Mouse (Mus musculus) liver, embryonic 14.5 days (tissue): ENCODE measurements around the gene Cfl1. TPM values are rescaled to one million over a fixed set of nuclear protein-coding genes. Genes with fewer than 3 reads are reported as not detected.

Source experiments
- ATAC-seq: fragments of 200-750 bp; cut with Nextera tagmentation; 2 replicates; pipeline ENCODE4 v1.8.0; 2017; ENCODE audit warnings: moderate number of reproducible peaks, mild to moderate bottlenecking, moderate library complexity; ENCODE audit not compliant: insufficient read depth
- DNase-seq, 3 experiments: peaks; one replicate each; pipeline ENCODE4 v3.0.0-alpha.2; 2012 to 2013; ENCODE audit warnings: low read depth in 3 of 3, low spot score in 3 of 3
- H3K27ac ChIP-seq: fragments of 300-500 bp; sonication (generic); 2 replicates; pipeline ENCODE4 v1.5.1; 2014; ENCODE audit warnings: moderate library complexity, mild to moderate bottlenecking, control low read depth, inconsistent platforms
- H3K27me3 ChIP-seq: fragments of 300-500 bp; sonication (generic); 2 replicates; pipeline ENCODE4 v1.6.1; 2014; ENCODE audit warnings: mild to moderate bottlenecking, low read length, moderate library complexity; ENCODE audit not compliant: control insufficient read depth, insufficient read depth
- H3K36me3 ChIP-seq: fragments of 300-500 bp; sonication (generic); replicated peaks from 2 replicates; pipeline ENCODE4 v1.6.1; 2014; ENCODE audit warnings: low read depth; ENCODE audit not compliant: control insufficient read depth, insufficient read depth
- H3K4me1 ChIP-seq, 2 experiments: fragments of 200-500 bp in 1 of 2; fragments of 300-500 bp in 1 of 2; sonication (generic) in 1 of 2; replicated peaks; 2 replicates each; pipeline ENCODE4 v1.6.1; 2012 to 2014; ENCODE audit warnings: antibody characterized with exemption in 1 of 2, inconsistent platforms in 1 of 2, low read length in 1 of 2; ENCODE audit not compliant: control insufficient read depth in 2 of 2, insufficient read depth in 2 of 2
- H3K4me2 ChIP-seq: fragments of 300-500 bp; sonication (generic); 2 replicates; pipeline ENCODE4 v1.6.1; 2014; ENCODE audit warnings: low read depth, mild to moderate bottlenecking, control low read depth, moderate library complexity
- H3K4me3 ChIP-seq, 2 experiments: fragments of 200-500 bp in 1 of 2; fragments of 300-500 bp in 1 of 2; sonication (generic) in 1 of 2; 2 replicates each; pipeline ENCODE4 v1.5.1; 2012 to 2014; ENCODE audit warnings: low read depth in 2 of 2, low read length in 2 of 2, mild to moderate bottlenecking in 2 of 2, control low read depth in 1 of 2, inconsistent platforms in 1 of 2, moderate library complexity in 1 of 2; ENCODE audit not compliant: insufficient read depth in 1 of 2
- H3K9ac ChIP-seq: fragments of 300-500 bp; sonication (generic); replicated peaks from 2 replicates; pipeline ENCODE4 v1.6.1; 2014; ENCODE audit warnings: mild to moderate bottlenecking, control low read depth, moderate library complexity
- H3K9me3 ChIP-seq: fragments of 300-500 bp; sonication (generic); 2 replicates; pipeline ENCODE4 v1.6.1; 2016; ENCODE audit warnings: low read length, mixed read lengths; ENCODE audit not compliant: control insufficient read depth
- CTCF ChIP-seq: IDR thresholded peaks from 2 replicates; pipeline ENCODE4 v1.5.1; 2016; ENCODE audit warnings: antibody characterized with exemption, low read depth, control low read depth
- EP300 ChIP-seq: IDR thresholded peaks from 2 replicates; pipeline ENCODE4 v1.6.1; 2016; ENCODE audit warnings: antibody characterized with exemption, low read depth
- WGBS: fragments of 180-500 bp; shearing (Covaris S2); extraction: QIAGEN DNeasy Blood & Tissue Kit; methylation state at CpG from one replicate; pipeline ENCODE4 v1.1.7; 2014; ENCODE audit not compliant: insufficient replicate concordance; 5-methylcytosine and 5-hydroxymethylcytosine counted together
- polyA plus RNA-seq, 2 experiments: library from polyadenylated mRNA; depleted of rRNA in 1 of 2; stranded (reverse) in 1 of 2; unstranded in 1 of 2; fragments of >200 nt; fragmentation: Nextera tagmentation in 1 of 2; extraction: Ambion mirVana in 1 of 2; gene quantifications; 2 replicates each; pipeline versions ENCODE4 v1.2.1 to v1.2.3; 2012 to 2014

The Cfl1 gene
- polyA plus RNA-seq, 2 experiments, result 443 to 1,304 TPM

DNA sequence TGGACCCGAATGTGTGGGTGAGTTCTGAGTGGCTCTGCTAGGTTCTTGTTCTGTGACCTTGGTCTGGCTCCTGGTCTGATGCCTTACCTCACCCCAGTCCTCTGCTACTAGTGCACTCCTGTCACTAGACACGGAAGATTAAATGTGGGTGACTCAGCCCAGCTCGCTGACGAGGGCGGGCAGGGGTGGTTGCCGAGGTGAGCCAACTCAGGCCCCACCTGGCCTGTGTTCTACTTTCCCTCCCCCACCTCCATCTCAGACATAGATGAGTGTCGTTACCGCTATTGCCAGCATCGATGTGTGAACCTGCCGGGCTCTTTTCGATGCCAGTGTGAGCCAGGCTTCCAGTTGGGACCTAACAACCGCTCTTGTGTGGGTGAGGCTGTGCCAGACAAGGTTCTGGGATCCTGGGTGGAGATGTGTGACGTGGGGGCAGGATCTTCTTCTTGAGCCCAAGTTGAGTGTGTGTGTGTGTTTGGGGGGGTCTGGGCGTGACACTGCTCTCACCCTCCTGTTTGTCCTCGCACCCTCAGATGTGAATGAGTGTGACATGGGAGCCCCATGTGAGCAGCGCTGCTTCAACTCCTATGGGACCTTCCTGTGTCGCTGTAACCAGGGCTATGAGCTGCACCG is 12.5 kb upstream of the Cfl1 start:
- Histone ChIP-seq H3K4me2 (no peak overlapping the region), H3K27ac (no peak overlapping the region), H3K36me3 (no peaks in the 10 kb centered on the region), H3K4me3 (no peak overlapping the region), H3K9me3 (no peaks in the 10 kb centered on the region), H3K27me3 (peaks cover 28% of the 10 kb centered on the region), H3K9ac (no peak overlapping the region), H3K4me1 (peaks cover 0 to 2% of the 10 kb centered on the region in 2 experiments; a peak in 1 of 4 replicates)
- no peak for TF ChIP-seq EP300
- no peak for TF ChIP-seq CTCF
- no peak for DNase-seq
- whole genome bisulfite sequencing, result 74% methylated on average over 18 of the region's 18 CpGs
- ATAC-seq, result no peak

DNA sequence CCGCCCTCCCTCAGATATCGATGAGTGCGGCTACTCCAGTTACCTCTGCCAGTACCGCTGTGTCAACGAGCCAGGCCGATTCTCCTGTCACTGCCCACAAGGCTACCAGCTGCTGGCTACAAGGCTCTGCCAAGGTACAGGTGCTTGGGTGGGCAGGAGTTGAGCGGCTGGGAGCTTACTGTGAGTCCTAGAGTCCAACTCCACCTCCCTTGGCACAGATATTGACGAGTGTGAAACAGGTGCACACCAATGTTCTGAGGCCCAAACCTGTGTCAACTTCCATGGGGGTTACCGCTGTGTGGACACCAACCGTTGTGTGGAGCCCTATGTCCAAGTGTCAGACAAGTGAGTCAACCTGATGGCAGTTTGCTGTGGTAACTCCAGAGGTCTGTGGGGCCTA is 10.2 kb upstream of the Cfl1 start:
- TF ChIP-seq EP300 (no peak), CTCF (no peak)
- Histone ChIP-seq H3K27me3 (peaks cover 8% of the 10 kb centered on the region), H3K27ac (no peak overlapping the region), H3K36me3 (peaks cover 3% of the 10 kb centered on the region), H3K9ac (no peak overlapping the region), H3K4me2 (no peak overlapping the region), H3K4me1 (no peaks in the 10 kb centered on the region), H3K4me3 (no peak overlapping the region), H3K9me3 (no peaks in the 10 kb centered on the region)
- DNase-seq, result no peak
- ATAC-seq, result no peak
- WGBS, result 77% methylated on average over 10 of the region's 10 CpGs

DNA sequence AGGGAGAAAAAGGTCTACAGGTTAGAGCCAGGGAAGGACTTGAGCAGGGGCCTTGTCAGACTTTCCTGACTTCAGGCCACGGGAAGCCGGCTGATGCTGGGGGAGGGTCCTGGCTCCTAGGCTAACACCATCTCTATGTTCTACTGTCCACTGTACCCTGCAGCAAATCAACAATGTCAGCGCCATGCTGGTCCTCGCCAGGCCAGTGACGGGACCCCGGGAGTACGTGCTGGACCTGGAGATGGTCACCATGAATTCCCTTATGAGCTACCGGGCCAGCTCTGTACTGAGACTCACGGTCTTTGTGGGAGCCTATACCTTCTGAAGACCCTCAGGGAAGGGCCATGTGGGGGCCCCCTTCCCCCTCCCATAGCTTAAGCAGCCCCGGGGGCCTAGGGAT is 8.9 kb upstream of the Cfl1 start:
- Histone ChIP-seq H3K4me1 (no peaks in the 10 kb centered on the region), H3K27me3 (no peaks in the 10 kb centered on the region), H3K4me3 (no peak overlapping the region), H3K9ac (no peak overlapping the region), H3K4me2 (no peak overlapping the region), H3K27ac (no peak overlapping the region), H3K36me3 (peaks cover 3% of the 10 kb centered on the region), H3K9me3 (no peaks in the 10 kb centered on the region)
- WGBS, result 85% methylated on average over 10 of the region's 10 CpGs
- ATAC-seq (no peak), DNase-seq (no peak)
- TF ChIP-seq CTCF, result no peak
- no peak for TF ChIP-seq EP300

DNA sequence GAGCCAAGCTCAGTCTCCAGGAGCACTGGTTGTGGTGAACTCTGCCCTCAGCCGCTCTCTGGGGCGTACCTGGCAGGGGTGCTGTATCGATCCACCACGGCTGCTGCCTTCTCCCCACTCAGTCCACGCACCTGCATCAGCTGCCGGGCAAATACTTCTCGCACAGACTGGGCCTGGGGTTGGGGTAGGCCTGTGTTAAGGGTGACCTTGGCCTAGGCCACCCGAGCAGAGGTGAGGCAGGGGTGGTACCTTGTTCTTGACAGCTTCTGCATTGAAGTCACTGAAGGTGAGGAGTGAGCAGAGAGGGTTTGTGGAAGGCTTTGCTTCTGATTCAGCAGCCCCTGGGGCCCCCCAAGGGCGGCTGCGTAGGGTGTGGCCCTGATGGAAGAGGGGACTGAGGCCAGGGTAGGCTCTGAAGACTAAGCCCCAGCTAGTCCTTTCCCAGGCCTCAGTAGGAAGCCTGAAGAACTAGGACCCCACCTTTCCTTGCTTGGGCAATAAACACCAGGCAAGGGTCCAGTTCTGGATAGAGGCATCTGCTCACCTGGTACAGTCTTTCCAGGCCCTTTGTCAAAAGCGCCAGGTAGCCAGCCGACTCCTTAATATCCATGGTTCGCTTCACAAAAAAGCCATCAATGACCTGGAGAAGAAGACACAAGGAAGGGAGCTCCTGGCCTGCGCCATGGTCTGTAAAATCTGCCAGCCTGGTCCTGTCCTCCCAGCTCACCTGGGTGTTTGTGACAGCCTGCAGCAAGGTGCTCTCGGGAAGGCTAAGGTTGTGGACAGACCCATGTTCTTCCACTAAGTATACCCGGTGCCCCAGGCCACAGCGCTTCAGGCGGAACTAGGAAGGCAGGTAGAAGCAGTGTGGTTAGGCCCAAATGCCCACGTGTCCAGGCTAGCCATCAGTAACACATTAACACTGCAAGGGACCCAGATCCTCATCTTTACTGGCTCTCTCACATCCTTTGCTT is 6.6 kb upstream of the Cfl1 start:
- WGBS, result 79% methylated on average over 19 of the region's 19 CpGs
- H3K4me2 ChIP-seq, result no peak overlapping the region
- no peak for TF ChIP-seq CTCF
- TF ChIP-seq EP300, result no peak
- H3K36me3 ChIP-seq, result peaks cover 3% of the 10 kb centered on the region
- no peak overlapping the region for H3K9ac ChIP-seq
- DNase-seq (no peak), ATAC-seq (no peak)
- H3K4me3 ChIP-seq, result no peak overlapping the region
- peaks cover 11% of the 10 kb centered on the region in 2 experiments for H3K4me1 ChIP-seq
- no peaks in the 10 kb centered on the region for H3K27me3 ChIP-seq
- H3K27ac ChIP-seq, result no peak overlapping the region
- H3K9me3 ChIP-seq, result no peaks in the 10 kb centered on the region

DNA sequence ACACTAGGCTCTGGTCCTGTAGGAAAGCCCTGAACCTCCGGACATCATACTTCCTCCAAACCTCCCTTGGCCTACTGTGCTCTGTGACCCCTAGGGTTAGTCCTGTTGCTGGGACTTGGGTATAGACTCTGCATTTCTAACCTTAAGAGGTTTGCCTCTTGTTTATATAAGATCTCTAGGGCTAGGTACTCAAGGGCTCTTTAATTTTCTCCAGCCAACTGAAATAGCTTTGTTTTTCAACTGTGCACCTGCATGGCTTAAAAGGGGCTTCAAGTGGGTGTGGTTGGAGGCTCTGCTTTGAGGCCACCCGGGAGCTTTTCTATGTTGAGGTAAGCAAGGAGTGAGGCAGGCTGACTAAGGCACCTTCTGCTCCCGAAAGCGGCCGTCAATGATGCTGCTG is 5.8 kb upstream of the Cfl1 start:
- Histone ChIP-seq H3K9me3 (no peaks in the 10 kb centered on the region), H3K36me3 (peaks cover 3% of the 10 kb centered on the region), H3K4me2 (no peak overlapping the region), H3K27me3 (no peaks in the 10 kb centered on the region), H3K4me1 (peaks cover 12 to 17% of the 10 kb centered on the region in 2 experiments), H3K4me3 (no peak overlapping the region), H3K27ac (no peak overlapping the region), H3K9ac (no peak overlapping the region)
- no peak for ATAC-seq
- no peak for DNase-seq
- WGBS, result 78% methylated on average over 5 of the region's 5 CpGs
- TF ChIP-seq EP300, result no peak
- no peak for TF ChIP-seq CTCF
